Mouse (Mus musculus): ENCODE measurements around the gene Chrna1.

The Chrna1 gene

DNA sequence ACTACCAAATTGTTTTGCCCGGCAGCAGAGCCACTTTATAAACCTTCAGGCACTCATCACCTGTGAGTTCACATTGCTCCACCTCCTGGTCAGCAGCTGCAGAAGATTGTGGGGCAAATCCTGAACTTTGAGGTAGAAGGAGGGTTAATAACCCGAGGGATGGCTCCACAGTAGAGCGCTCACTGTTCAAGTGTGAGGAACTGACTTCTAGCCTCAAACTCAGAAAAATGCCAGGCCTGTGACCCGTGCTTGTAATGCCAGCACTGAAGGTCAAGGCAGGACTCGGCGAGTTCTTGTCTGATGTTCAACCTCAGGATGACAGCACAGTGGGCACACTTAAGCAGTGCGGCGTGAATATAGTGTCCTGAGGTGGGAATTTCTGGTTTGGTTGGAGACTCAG is 22.2 kb downstream of the Chrna1 start:
- WGBS: 88% methylated on average over 8 of the region's 8 CpGs

GRCm38 (mm10) chr2:73557061-73557460 is 23.1 kb downstream of the Chrna1 start:
- WGBS: 97% methylated on average over 3 of the region's 3 CpGs

- 76% methylated on average over 3 of the region's 3 CpGs for WGBS
Measured at GRCm38 (mm10) chr2:73554389-73554788, 25.7 kb downstream of the Chrna1 start.

DNA sequence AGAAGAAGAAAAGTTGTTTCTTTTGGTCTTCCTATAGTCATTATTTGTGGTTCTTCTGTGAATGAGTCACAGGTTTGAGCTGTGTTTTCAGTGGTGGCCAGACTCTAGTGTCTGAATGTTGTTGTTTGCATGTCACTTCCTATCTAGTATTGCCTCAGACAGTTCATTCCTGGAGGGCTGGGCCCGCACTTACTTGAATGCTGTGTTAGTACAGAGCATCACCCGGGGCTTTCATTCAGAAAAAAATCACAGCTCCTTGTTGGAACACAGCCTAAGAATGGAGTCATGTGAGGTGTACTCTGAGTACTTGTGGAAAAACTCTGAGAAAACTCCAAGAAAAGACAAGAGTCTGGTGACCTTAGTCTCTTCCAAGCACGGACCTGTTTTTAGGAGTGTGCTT is 27.2 kb downstream of the Chrna1 start:
- 68% methylated on average over 3 of the region's 3 CpGs for WGBS

- 13% methylated on average over 6 of the region's 6 CpGs for WGBS
Measured at GRCm38 (mm10) chr2:73550725-73551124, 29.4 kb downstream of the Chrna1 start.

DNA sequence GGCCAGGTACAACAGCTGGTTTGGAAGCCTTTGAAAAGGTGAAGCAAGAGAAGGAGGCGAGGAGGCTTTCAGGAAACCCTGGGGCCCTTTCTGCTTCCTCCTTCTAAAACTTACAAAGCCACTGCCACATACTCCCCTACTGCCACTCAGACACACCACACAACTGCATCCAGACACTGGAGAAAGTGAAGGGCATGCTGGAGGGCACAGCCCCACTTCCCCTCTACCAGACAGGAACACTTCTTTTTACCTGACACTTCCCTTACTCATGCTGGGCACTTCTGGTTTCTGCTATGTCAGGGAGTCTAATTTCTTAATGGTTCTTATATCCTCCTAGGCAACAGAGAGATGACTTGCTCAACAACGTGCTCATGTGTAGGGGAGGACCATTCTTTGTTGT is 31.6 kb downstream of the Chrna1 start:
- WGBS: 83% methylated on average over 2 of the region's 2 CpGs

DNA sequence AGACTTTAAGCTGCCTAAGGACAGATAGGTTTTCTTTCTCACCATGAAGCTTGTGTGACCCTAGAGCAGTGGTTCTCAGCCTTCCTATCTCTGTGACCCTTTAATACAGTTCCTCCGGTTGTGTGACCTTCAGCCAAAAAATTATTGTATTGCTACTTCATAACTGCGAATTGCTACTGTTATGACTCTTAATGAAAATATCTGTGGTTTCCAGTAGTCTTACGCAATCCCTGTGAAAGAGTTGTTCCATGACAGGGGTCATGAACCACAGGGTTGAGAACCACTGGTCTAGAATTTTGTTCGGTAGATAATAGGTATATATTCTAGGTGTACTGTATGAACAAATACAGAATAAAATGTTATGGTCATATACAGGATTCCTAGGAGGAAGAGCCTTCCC is 32.9 kb downstream of the Chrna1 start:
- 93% methylated on average over 4 of the region's 4 CpGs for WGBS

DNA sequence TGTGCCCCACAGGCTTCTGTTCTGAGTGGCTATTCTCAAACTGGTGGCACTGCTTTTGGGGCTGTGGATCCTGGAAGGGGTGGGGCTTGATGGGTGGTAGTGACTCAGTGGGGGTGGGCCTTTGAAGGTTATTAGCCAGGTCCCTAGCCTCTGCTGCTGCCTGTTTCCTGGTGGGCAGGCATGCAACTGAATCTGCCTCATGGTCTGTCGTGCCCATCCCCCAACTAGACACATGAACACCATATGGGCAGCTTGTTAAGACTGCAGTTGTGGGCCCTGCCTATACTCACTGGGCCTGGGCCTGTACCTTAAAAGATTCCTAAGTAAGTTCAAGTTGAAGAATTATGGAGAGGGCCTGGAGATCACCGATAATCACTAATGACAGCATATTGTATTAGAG is 34.6 kb downstream of the Chrna1 start:
- 89% methylated on average over 2 of the region's 2 CpGs for WGBS

DNA sequence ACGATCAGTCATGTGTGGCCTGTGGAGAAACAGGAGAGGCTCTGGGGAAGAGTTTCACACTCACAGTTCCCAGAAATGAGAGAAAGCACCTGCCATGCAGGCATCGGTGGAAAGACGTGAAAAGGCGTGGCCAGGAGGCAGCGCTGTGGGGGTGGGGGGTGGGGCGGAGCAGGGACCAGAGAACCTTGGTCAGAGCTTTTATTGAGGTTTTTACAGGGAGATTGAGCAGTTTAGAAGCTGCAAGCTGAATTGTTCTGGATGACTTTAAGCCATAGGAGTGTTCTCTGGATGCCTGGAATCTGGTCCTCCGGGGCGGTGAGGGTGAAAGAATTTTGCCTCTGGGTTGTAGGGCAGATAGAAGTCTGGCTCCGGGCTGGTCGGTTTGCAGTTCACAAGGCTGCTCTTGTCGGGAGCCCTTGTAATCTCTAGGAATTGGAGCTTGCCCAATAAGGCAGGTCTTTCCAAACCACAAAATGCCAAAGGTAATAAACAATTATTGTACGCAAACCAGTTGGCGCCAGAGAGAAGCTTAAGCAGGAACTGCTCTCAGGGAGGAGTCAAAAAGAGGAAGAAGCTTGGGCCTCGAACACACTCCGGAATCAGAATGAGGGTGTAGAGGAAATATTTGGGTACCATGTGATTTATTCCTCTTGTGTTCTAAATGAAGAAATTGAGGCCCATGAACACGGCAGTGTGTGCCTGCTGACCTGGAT is 39.5 kb downstream of the Chrna1 start:
- WGBS: 50% methylated on average over 16 of the region's 16 CpGs

DNA sequence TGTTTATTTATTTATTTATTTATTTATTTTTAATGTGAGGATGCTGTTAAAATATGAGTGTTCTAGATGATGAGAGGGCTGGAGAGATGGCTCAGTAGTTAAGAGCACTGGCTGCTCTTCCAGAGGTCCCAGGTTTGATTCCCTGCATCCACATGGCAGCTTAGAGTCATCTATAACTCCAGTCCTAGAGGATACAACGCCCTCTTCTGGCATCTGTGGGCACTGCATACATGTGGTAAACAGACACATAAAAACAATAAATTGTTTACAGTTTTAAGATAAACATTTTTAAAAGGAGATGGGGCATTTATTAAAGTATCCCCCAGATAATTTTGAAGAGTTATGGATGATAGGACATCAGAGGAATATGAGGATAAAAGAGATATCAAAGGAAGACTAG is 40.4 kb downstream of the Chrna1 start:
- WGBS: 32% methylated on average over 1 of the region's 1 CpGs

GRCm38 (mm10) chr2:73539141-73539540 is 41.0 kb downstream of the Chrna1 start:
- 94% methylated on average over 3 of the region's 3 CpGs for WGBS

GRCm38 (mm10) chr2:73538590-73538989 is 41.5 kb downstream of the Chrna1 start:
- 81% methylated on average over 13 of the region's 13 CpGs for WGBS

DNA sequence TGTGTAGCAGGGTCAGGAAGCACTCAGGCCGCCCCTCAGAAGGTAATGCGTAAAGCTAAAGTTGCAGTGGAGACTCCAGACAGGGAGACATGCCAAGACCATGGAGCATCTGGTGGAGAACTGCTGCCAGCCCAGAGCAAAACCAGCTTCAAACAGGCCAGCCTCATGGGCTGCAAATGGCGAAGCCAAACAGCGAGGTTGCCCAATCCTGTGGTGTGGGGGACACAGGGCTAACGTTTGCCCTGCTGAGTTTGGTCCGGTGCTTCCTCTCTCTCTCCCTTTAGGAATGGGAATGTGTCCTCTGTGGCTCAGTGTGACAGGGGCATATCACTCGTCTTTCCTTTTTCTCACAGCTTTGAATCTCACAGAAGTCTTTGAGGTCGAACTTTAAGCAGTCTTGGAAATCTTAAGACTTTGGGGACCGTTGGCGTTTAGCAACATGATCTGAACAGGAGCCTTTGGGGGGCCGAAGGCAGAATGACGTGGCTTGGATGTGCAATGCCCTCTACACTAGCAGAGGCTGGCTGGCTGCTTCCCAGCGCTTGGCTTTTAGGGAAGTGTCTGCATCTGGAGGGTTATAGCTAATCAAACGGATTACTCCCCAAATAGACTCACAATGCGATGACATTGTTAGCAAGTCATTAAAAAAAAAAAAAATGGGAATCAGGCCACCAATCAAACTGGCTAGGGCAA is 43.9 kb downstream of the Chrna1 start:
- 85% methylated on average over 15 of the region's 15 CpGs for WGBS

- 81% methylated on average over 10 of the region's 10 CpGs for WGBS
Measured at GRCm38 (mm10) chr2:73534720-73535119, 45.4 kb downstream of the Chrna1 start.

GRCm38 (mm10) chr2:73530487-73530886 is 49.7 kb downstream of the Chrna1 start:
- 81% methylated on average over 5 of the region's 5 CpGs for WGBS

DNA sequence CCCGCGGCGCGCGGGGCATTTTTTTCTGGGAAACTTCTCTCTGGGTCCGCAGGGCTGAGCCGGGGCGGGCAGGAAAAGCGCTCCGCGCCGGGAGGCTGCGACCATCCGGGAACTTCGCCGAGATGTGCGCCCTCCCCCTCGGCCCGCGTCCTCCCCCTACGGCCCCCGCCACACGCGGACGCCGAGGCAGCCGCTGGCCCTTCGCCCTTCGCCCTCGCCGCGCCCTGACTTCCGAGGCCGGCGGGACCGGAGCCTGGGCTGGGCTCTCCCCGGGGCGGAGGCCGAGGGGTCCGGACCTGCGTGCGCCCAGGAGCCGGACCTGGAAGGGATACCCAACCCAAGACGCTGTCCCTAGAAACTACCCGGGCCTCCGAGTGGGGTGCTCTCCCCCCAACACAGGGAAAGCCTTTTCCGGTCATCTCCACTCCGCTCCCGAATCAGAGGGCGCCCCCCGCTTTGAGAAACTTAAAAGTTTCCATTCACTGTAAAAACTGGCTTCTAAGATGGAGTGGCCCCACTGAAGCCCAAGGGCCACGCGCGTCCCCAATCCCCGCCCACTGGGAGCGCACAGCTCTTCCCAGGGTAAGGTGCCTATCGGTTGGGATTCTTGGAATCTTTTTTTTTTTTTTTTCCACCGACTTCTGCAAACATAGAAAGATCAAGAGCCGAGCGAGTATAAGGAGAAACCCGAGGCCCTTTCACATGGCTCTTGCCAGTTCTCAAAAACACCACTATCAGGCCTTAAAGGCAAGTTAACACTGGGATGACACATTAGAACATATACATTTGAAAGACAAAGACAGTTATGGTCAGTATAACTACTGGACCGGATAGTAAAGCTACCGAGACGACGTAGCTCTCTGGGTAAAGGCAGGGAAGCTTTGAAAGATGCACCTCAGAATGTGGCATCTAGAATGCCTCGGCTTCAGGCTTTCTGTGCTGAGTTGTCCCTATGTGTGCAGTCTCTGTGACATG is 50.5 kb downstream of the Chrna1 start, which contains the start of gene Wipf1:
Gene Wipf1, minus strand, starts transcription at position 379 of the 975 bp plus-strand sequence.
- 5% methylated on average over 66 of the region's 66 CpGs for WGBS

- 5% methylated on average over 59 of the region's 59 CpGs for WGBS
Measured at GRCm38 (mm10) chr2:73528516-73529355, 51.4 kb downstream of the Chrna1 start.

DNA sequence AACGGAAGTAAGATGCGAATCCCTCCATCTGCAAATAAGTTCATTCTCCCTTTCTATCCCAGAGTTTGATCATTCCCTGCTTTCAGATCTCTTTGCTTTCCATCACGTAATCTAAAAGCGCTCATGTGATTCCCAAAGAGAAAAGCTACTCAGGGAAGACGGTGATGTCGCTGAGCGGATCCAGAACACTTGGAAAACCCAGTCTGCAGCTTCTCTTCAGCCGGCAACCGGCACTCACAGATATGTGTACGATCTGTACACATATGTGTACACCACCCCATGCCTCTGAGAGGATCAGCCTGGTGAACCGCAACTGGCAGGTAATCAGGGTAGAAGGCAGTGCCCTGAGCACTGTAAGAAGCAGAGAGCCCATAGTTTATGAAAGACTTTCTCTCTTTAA is 52.2 kb downstream of the Chrna1 start:
- WGBS: 78% methylated on average over 11 of the region's 11 CpGs

DNA sequence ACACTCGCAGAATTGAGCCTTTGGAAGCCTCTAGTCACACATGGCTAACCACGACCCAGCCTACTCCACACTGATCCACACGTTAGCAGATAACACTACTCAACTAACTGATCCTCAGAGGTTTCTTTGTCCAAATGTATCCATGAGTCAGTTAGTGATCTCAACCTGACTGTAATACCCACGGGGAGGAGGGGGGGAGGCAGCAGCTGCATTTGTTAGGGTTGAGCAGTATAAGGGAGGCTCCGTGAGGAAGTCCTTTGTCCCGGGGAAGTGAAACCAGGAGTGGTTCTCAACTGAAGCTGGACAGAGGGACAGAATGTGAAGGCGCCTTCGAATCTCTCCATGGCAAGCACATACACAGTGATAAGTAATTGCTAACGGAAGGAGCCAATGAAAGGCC is 53.4 kb downstream of the Chrna1 start:
- WGBS: 69% methylated on average over 9 of the region's 9 CpGs

DNA sequence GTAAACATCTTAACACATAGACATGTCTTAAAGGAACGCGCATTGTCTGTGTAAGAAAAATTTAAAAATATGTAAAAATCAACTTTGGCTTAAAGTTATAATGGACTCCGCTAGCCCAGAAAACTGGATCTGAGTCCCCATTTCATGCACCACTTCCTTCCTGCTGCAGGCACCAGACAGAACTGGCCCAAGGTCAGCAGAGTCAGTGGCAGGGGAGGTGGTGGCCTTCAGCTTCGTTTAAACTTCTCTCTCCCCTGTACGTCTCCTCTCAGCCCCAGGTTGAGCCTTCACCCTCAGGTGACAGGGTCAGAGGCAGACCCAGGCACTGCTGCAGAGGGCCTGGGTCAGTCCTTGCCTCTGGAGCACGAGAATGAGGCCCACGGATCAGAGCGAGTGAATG is 57.2 kb downstream of the Chrna1 start:
- 65% methylated on average over 8 of the region's 8 CpGs for WGBS

GRCm38 (mm10) chr2:73522336-73522735 is 57.8 kb downstream of the Chrna1 start:
- 68% methylated on average over 6 of the region's 6 CpGs for WGBS
